Mouse (Mus musculus) telencephalon, adult 2 months (tissue): ENCODE measurements at regions not wholly inside any gene's neighbourhood (a gene's known extent, or its start where the extent isn't known, plus 50 kb on each side); places are given as distances from the start of the nearest gene placed in this dataset.
A peak's percentile ranks its signal among the peaks of the same experiment; 100 is the strongest.

Experiments
- DNase-seq: peaks from one replicate; pipeline ENCODE4 v3.0.0-alpha.2; 2011; ENCODE audit warnings: low read depth, low spot score

GRCm38 (mm10) chr5:97223238-97223857 lies 112.0 kb upstream of the Paqr3 start:
- DNase-seq = no peak

- no peak for DNase-seq
These were observed 111.3 kb upstream of the Paqr3 start for GRCm38 (mm10) chr5:97222489-97223237.

GRCm38 (mm10) chr5:97218712-97219111 lies 107.3 kb upstream of the Paqr3 start:
- DNase-seq = no peak

GRCm38 (mm10) chr5:97205606-97206005 lies 94.2 kb upstream of the Paqr3 start:
- no peak for DNase-seq

- no peak for DNase-seq
These were observed 92.9 kb upstream of the Paqr3 start for GRCm38 (mm10) chr5:97204337-97204736.

GRCm38 (mm10) chr5:97203646-97204045 lies 92.2 kb upstream of the Paqr3 start:
- DNase-seq = no peak

- DNase-seq = no peak
These were observed 91.2 kb upstream of the Paqr3 start for GRCm38 (mm10) chr5:97202557-97202956.

GRCm38 (mm10) chr5:97200655-97201054 lies 89.3 kb upstream of the Paqr3 start:
- DNase-seq = no peak

- no peak for DNase-seq
These were observed 83.9 kb upstream of the Paqr3 start for GRCm38 (mm10) chr5:97195281-97195660.

- no peak for DNase-seq
These were observed 83.4 kb upstream of the Paqr3 start for GRCm38 (mm10) chr5:97194656-97195280.

- DNase-seq = peak; percentile 11
These were observed 81.3 kb upstream of the Paqr3 start for GRCm38 (mm10) chr5:97192656-97193055.

GRCm38 (mm10) chr5:97190695-97191094 lies 79.3 kb upstream of the Paqr3 start:
- no peak for DNase-seq

- no peak for DNase-seq
These were observed 73.1 kb upstream of the Paqr3 start for GRCm38 (mm10) chr5:97184512-97184911.

GRCm38 (mm10) chr5:97181249-97181648 lies 69.9 kb upstream of the Paqr3 start:
- DNase-seq = no peak

- no peak for DNase-seq
These were observed 63.0 kb upstream of the Paqr3 start for GRCm38 (mm10) chr5:97174446-97174845.

GRCm38 (mm10) chr5:97167401-97168249 lies 56.2 kb upstream of the Paqr3 start:
- no peak for DNase-seq

GRCm38 (mm10) chr5:97166128-97166883 lies 54.9 kb upstream of the Paqr3 start:
- DNase-seq = no peak
